Mouse (Mus musculus): ENCODE measurements at regions not wholly inside any gene's neighbourhood (a gene's known extent, or its start where the extent isn't known, plus 50 kb on each side); places are given as distances from the start of the nearest gene placed in this dataset.
A peak's percentile ranks its signal among the peaks of the same experiment; 100 is the strongest.

GRCm38 (mm10) chr16:71197523-71197922 is 883.8 kb downstream of the Gbe1 start:
- peak; percentile 38 for DNase-seq (ENCODE audit: low read depth, low spot score)

GRCm38 (mm10) chr16:71208806-71209205 is 895.1 kb downstream of the Gbe1 start:
- DNase-seq (ENCODE audit: low read depth, low spot score): peak; percentile 35

- no peak for DNase-seq (ENCODE audit: low read depth, low spot score)
Measured at GRCm38 (mm10) chr16:71224469-71224868, 910.7 kb downstream of the Gbe1 start.

- no peak for DNase-seq (ENCODE audit: low read depth, low spot score)
Measured at GRCm38 (mm10) chr16:71230104-71230653, 916.4 kb downstream of the Gbe1 start.

- no peak for DNase-seq (ENCODE audit: low read depth, low spot score)
Measured at GRCm38 (mm10) chr16:71243065-71243464, 929.3 kb downstream of the Gbe1 start.

GRCm38 (mm10) chr16:71243480-71243879 is 929.7 kb downstream of the Gbe1 start:
- no peak for DNase-seq (ENCODE audit: low read depth, low spot score)

- peak; percentile 39 for DNase-seq (ENCODE audit: low read depth, low spot score)
Measured at GRCm38 (mm10) chr16:71247516-71248139, 933.9 kb downstream of the Gbe1 start.

GRCm38 (mm10) chr16:71255740-71256139 is 942.0 kb downstream of the Gbe1 start:
- DNase-seq (ENCODE audit: low read depth, low spot score): no peak

- DNase-seq (ENCODE audit: low read depth, low spot score): peak; percentile 17
Measured at GRCm38 (mm10) chr16:71256175-71256574, 942.4 kb downstream of the Gbe1 start.

- DNase-seq (ENCODE audit: low read depth, low spot score): no peak
Measured at GRCm38 (mm10) chr16:71267191-71267590, 953.4 kb downstream of the Gbe1 start.

Measured in telencephalon, adult 2 months (tissue).